Mouse (Mus musculus) MEL (cell line): ENCODE measurements around the gene Btnl1.

Source experiments
- CHD2 ChIP-seq: IDR thresholded peaks from 2 replicates; pipeline ENCODE4 v1.6.1; 2011; ENCODE audit warnings: low read length, improper control_type of control experiment
- CTCF ChIP-seq, 3 experiments: IDR thresholded peaks in 2 of 3; conservative IDR thresholded peaks in 1 of 3; 2 replicates each; pipeline ENCODE4 v1.5.1; 2011 to 2012; ENCODE audit warnings: low read length in 3 of 3, low read depth in 2 of 3, mild to moderate bottlenecking in 2 of 3, improper control_type of control experiment in 1 of 3, inconsistent platforms in 1 of 3, mixed read lengths in 1 of 3, moderate library complexity in 1 of 3; ENCODE audit not compliant: control insufficient read depth in 1 of 3, insufficient read depth in 1 of 3, poor library complexity in 1 of 3, severe bottlenecking in 1 of 3
- ELF1 ChIP-seq: IDR thresholded peaks from 2 replicates; pipeline ENCODE4 v1.6.1; 2014; ENCODE audit warnings: low read depth, mild to moderate bottlenecking, inconsistent platforms, low read length, improper control_type of control experiment, moderate library complexity
- EP300 ChIP-seq, 2 experiments: IDR thresholded peaks; 2 replicates each; pipeline ENCODE4 v1.6.1; 2011; ENCODE audit warnings: improper control_type of control experiment in 2 of 2, low read length in 2 of 2, low read depth in 1 of 2, mild to moderate bottlenecking in 1 of 2
- MEF2A ChIP-seq: IDR thresholded peaks from 2 replicates; pipeline ENCODE4 v1.6.1; 2014; ENCODE audit warnings: low read depth, mild to moderate bottlenecking, inconsistent platforms, low read length, improper control_type of control experiment; ENCODE audit not compliant: poor library complexity, insufficient replicate concordance, severe bottlenecking; ENCODE audit errors: extremely low read depth
- POLR2A ChIP-seq, 2 experiments: IDR thresholded peaks; 2 replicates each; pipeline ENCODE4 v1.6.1; 2011 to 2012; ENCODE audit warnings: low read length in 2 of 2, mild to moderate bottlenecking in 2 of 2, control low read depth in 1 of 2, improper control_type of control experiment in 1 of 2, low read depth in 1 of 2, moderate library complexity in 1 of 2; ENCODE audit not compliant: control insufficient read depth in 1 of 2, insufficient read depth in 1 of 2, poor library complexity in 1 of 2
- POLR2AphosphoS2 ChIP-seq: IDR thresholded peaks from 2 replicates; pipeline ENCODE4 v1.6.1; 2011; ENCODE audit warnings: low read length, improper control_type of control experiment
- TAL1 ChIP-seq: IDR thresholded peaks from 2 replicates; pipeline ENCODE4 v1.6.1; 2012; ENCODE audit warnings: mild to moderate bottlenecking, inconsistent platforms, low read length, moderate library complexity, mixed read lengths
- TBP ChIP-seq: IDR thresholded peaks from 2 replicates; pipeline ENCODE4 v1.8.0; 2011; ENCODE audit warnings: low read depth, low read length, improper control_type of control experiment
- TCF12 ChIP-seq: IDR thresholded peaks from 2 replicates; pipeline ENCODE4 v1.6.1; 2014; ENCODE audit warnings: low read depth, mild to moderate bottlenecking, inconsistent platforms, low read length, improper control_type of control experiment, moderate library complexity
- USF2 ChIP-seq, 2 experiments: IDR thresholded peaks; 2 replicates each; pipeline ENCODE4 v1.6.1; 2011 to 2012; ENCODE audit warnings: improper control_type of control experiment in 2 of 2, low read length in 2 of 2, borderline replicate concordance in 1 of 2, inconsistent platforms in 1 of 2, low read depth in 1 of 2, mild to moderate bottlenecking in 1 of 2; ENCODE audit not compliant: insufficient read depth in 1 of 2

DNA sequence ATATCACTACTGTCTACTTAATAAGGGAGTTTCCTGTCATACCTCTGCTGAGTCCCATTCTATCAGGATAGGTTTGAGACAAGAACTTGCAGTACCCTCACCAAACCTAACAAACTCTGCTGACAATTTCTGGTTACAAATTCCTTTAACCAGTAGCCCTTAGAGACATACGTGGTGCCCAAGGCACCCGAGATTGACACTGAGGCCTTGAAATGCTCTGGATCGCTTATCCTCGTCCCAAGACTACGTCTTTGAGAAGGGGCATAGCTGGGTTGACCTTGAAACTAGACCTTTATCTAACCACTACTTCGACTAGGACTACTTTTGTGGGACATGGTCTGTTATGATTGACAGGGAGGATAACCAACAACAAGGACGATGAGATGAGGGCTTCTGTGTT lies 31.4 kb upstream of the Btnl1 start:
- no peak for TF ChIP-seq TBP
- TF ChIP-seq CTCF (IDR thresholded peaks at IDR 0.05 in 2 of 3, conservative IDR thresholded peaks at IDR 0.05 in 1 of 3; ENCODE audit: control insufficient read depth in 1 of 3, insufficient read depth in 1 of 3, low read depth in 2 of 3, low read length in 3 of 3, poor library complexity in 1 of 3, severe bottlenecking in 1 of 3): no peak
- no peak for TF ChIP-seq POLR2AphosphoS2
- no peak for TF ChIP-seq CHD2
- no peak for TF ChIP-seq POLR2A (IDR thresholded peaks at IDR 0.05; ENCODE audit: control insufficient read depth in 1 of 2, insufficient read depth in 1 of 2, low read depth in 1 of 2, low read length in 2 of 2, poor library complexity in 1 of 2)
- no peak for TF ChIP-seq TCF12
- no peak for TF ChIP-seq MEF2A
- TF ChIP-seq TAL1: no peak
- TF ChIP-seq ELF1: no peak
- no peak for TF ChIP-seq USF2 (IDR thresholded peaks at IDR 0.05; ENCODE audit: borderline replicate concordance in 1 of 2, insufficient read depth in 1 of 2, low read depth in 1 of 2, low read length in 2 of 2)
- no peak for TF ChIP-seq EP300 (IDR thresholded peaks at IDR 0.05; ENCODE audit: low read depth in 1 of 2, low read length in 2 of 2)
